Mouse (Mus musculus) gastrocnemius, adult 2 months (tissue): ENCODE results near the gene Rabac1. TPM values are rescaled to one million over a fixed set of nuclear protein-coding genes. Genes with fewer than 3 reads are reported as not detected.

ENCODE experiments used
- DNase-seq: peaks from one replicate; pipeline ENCODE4 v3.0.0; 2022
- H3K27ac ChIP-seq: fragments of 200-600 bp; 2 replicates; pipeline ENCODE4 v1.8.1; 2022; ENCODE audit warnings: mild to moderate bottlenecking
- H3K4me3 ChIP-seq: fragments of 200-600 bp; 2 replicates; pipeline ENCODE4 v1.8.1; 2022; ENCODE audit warnings: mild to moderate bottlenecking, moderate library complexity
- CTCF ChIP-seq: fragments of 200-600 bp; IDR thresholded peaks from 2 replicates; pipeline ENCODE4 v1.8.1; 2022; ENCODE audit warnings: antibody characterized with exemption, mild to moderate bottlenecking, moderate library complexity
- intact Hi-C: fragments of 180-260 bp; cut with DNase I; formaldehyde crosslinking; loops from one replicate; pipeline ENCODE4 v1.15.1; 2025
- long read RNA-seq, 2 experiments: library from polyadenylated mRNA; stranded (forward); transcript quantifications; one replicate each; pipeline ENCODE4 v2.0.0; 2021
- total RNA-seq, 2 experiments: library from RNA; stranded (reverse); gene quantifications; 2 replicates each; pipeline ENCODE4 v1.2.3; 2021

The Rabac1 gene
- total RNA-seq, result 100 to 1,000 TPM; 231 to 243 TPM
- long read RNA-seq, experiment 1, transcript Rabac1-201 (5 exons, 899 nt), result major isoform, 126 of 131 reads
- long read RNA-seq, experiment 1, partial matches to known transcripts, result 1 of 131 reads
- long read RNA-seq, experiment 1, other reads (novel, unspliced or antisense), result 1 of 131 reads
- long read RNA-seq, experiment 2, transcript Rabac1-201 (5 exons, 899 nt), result major isoform, 156 of 166 reads
- long read RNA-seq, experiment 2, partial matches to known transcripts, result 2 of 166 reads
- long read RNA-seq, experiment 2, other reads (novel, unspliced or antisense), result 6 of 166 reads

DNA sequence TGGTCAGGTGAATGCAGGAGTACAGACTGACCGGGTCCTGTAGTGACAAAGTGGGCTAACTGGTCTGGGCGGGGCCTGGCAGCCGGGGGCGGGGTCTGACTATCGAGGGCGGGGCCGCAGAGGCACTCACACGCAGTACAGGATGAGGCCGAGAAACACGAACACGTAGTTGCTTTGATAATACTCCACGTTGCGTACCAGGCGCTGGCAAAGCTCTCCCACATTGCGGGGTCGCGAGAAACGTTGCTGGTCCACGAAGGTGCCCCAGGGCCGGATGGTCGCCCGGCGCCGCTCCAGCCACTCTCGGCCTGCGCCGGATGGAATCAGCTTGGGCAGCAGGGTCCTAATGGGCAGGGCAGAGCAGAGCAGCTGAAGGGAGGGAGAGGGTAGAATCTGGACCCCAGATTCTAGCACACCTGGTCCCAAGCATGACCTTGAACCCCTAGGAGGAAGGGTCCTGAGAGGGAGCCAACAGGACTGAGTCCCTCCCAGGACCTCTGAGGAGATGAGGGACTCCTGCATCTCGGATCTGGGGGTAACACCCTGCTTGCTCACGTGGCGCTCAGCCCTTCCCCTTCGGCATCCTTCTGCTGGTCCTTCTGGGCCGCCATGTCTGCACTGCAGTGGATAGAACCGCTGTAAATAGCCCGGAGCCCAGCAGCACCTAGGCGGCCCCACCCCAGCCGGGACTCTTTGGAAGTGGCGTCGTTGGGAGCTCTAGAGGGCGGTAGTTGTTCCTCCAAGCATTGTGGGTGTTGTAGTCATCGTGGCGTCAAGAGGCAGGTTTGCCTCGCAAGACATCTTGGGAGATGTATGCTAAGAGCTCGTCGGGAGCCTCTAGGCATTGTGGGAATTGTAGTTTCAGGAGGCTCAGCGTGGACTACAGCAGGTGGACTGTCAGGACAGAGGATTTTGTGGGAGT lies at the start of gene Rabac1:
Gene Rabac1 (minus strand): TSS at position 783 of the 922 bp plus-strand sequence.
- intact Hi-C loops, result loop anchor here (2.0 kb wide), 2 partner anchors 87 to 105 kb away; partner anchors contain the start of gene Rps19

DNA sequence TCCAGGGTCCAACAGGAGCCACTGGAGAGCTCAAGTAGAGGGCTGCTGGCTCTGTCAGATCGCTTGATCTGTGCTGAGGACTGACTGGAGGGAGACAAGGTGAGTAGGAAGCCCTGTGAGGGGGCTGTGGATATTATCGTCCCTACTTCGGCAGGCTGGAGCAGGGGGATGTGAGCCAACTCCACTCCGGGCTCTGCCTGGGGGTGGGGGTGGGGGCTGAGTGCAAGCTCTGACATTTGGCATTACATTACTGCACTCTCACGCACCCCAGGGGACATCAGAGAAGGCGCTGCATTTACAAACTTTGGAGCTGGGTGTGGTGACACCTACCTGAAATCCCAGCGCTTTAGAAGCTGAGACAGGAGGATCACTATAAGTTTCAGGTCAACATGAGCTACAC lies 39.0 kb upstream of the Rabac1 start:
- intact Hi-C loops, result no loop called here
- Histone ChIP-seq H3K27ac (no peak overlapping the region), H3K4me3 (no peak overlapping the region)
- no peak for TF ChIP-seq CTCF
- no peak for DNase-seq

More for the DNA sequence above, at the start of gene Rabac1:
- Histone ChIP-seq H3K4me3 (peak within 1 kb of the TSS; percentile 86), H3K27ac (peak within 1 kb of the TSS; percentile 99)
- peak; percentile 94 for DNase-seq
- peak; percentile 51 for TF ChIP-seq CTCF

DNA sequence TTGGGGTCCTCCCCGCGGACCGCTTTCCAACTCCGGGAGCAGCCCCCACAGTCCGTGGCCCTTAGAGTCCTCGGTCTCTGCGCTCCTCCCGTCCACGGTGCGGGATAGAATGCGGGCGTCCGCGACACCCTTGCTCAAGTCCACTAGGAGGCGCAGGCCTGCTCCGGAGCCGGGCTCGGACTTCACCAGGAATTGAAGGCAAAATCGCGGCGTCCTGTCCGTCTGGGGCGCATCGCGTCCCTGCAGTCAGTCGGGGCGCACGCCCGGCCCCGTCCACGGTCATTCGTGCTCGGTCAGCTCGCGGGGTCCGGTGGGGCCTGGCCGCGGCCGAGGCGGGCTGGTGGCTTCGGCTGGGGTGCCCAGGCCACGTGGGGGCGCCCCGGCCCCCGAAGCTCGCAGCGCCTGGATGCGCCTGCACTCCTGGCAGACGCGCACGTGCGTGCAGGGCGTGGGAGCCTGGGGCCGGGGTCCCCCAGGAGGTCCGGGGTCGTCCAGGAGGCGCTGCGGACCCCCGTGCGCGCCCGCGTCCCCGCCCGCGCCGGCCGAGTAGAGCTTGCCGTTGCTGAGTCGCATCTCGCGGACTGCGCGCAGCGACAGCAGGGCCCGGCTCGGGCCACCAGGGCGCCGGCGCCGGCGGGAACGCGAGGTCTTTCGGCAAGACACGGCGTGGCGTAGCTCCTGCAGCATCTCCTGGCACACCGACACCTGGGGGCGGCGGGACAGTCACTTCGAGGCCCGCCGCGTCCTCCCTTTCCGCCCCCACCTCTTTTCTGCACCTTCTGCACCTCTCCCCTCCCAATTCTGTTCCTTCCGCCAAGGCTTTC lies 37.7 kb upstream of the Rabac1 start:
- peak; percentile 34 for DNase-seq
- TF ChIP-seq CTCF, result peak; percentile 64
- H3K27ac ChIP-seq, result no peak overlapping the region
- H3K4me3 ChIP-seq, result peak overlapping the region; percentile 68
- intact Hi-C loops, result no loop called here

DNA sequence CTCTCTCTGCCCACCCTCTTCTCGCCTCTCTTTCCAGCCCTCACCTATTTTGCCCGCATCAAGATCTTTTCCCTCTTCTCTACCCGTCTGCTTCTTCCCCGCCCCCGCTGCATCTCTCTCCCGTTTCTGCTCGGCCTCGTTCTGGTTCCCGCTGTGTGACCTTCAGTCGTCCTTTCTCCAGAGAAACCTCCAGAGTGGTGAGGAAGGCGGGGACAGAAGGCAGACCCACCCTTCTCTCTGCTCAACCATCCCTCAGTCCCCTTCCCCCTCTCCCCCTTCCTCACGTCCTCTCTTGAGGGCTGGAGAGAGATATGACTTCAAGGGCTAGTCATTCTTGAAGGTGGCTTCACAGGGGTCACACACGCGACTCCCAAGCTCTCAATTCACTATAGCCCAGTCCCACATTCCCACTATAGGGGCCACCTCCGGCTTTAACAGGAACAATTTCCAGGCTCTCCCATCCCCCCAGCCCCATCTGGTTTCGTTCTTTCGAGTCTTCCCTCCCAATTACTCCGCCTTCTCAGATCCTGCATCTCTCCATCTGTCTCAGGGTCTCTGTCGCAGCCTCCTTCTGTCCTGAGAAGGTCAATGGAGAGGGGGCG lies 36.6 kb upstream of the Rabac1 start:
- no peak for DNase-seq
- no peak for TF ChIP-seq CTCF
- H3K4me3 ChIP-seq, result no peak overlapping the region
- intact Hi-C loops, result no loop called here
- no peak overlapping the region for H3K27ac ChIP-seq

GRCm38 (mm10) chr7:25008635-25009034 lies 36.1 kb upstream of the Rabac1 start:
- H3K27ac ChIP-seq, result no peak overlapping the region
- intact Hi-C loops, result no loop called here
- H3K4me3 ChIP-seq, result no peak overlapping the region
- peak; percentile 45 for DNase-seq
- no peak for TF ChIP-seq CTCF

DNA sequence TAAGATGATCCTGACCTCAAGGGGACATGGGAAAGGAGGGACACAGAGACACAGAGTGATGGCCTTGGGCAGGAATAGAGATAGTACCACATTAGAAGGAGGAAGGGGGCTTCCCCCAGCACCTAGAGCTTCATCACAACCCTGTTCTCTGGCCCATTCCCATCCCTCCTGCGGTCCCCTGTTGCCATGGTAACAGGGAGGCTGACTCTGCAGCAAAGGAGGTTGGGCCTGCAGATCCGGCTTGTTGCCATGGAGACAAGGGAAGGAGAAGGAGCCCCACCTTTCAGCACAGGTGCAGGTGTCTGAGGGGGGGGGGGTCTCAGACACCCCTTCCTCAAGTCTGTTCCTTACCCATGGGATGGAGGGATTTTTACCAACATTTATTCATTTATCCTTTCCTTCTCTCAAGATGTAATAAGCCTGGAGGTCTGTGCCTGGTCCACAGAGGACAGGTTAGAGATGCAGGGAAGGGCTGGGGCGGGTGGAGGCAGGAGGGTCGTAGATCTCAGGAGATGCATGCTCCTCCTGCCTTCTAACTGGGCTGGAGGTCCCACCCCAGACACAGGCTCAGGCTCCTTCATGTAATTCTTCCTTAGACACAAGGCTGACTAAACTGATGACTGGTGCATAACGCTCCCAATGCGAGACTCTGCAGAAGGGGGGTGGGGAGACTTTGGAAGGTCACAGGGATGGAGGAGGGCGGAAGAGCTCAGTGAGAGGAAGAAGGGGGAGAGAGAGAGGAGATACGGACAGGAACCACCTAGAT lies 35.2 kb upstream of the Rabac1 start:
- no peak for TF ChIP-seq CTCF
- Histone ChIP-seq H3K4me3 (no peak overlapping the region), H3K27ac (no peak overlapping the region)
- intact Hi-C loops, result no loop called here
- peak; percentile 10 for DNase-seq

GRCm38 (mm10) chr7:25006586-25007364 lies 34.2 kb upstream of the Rabac1 start:
- no peak overlapping the region for H3K4me3 ChIP-seq
- intact Hi-C loops, result no loop called here
- peak; percentile 30 for DNase-seq
- H3K27ac ChIP-seq, result no peak overlapping the region
- TF ChIP-seq CTCF, result no peak

- Histone ChIP-seq H3K27ac (no peak overlapping the region), H3K4me3 (no peak overlapping the region)
- intact Hi-C loops, result no loop called here
- no peak for TF ChIP-seq CTCF
- peak; percentile 4 for DNase-seq
Observed at GRCm38 (mm10) chr7:25006171-25006570, 33.6 kb upstream of the Rabac1 start.

- Histone ChIP-seq H3K27ac (no peak within 1 kb of the TSS), H3K4me3 (peak within 1 kb of the TSS; percentile 51)
- no peak for TF ChIP-seq CTCF
- peak; percentile 33 for DNase-seq
- intact Hi-C loops, result no loop called here
Observed at GRCm38 (mm10) chr7:25005421-25006065, 33.0 kb upstream of the Rabac1 start, which contains the start of gene Atp1a3. Gene Atp1a3 (minus strand): TSS chr7:25005958.

GRCm38 (mm10) chr7:25004806-25005205 lies 32.3 kb upstream of the Rabac1 start:
- Histone ChIP-seq H3K27ac (no peak overlapping the region), H3K4me3 (no peak overlapping the region)
- intact Hi-C loops, result no loop called here
- DNase-seq, result no peak
- no peak for TF ChIP-seq CTCF
